Mouse (Mus musculus) adrenal gland, adult 10 weeks (tissue): ENCODE measurements around the gene Tmod1. TPM values are rescaled to one million over a fixed set of nuclear protein-coding genes. Genes with fewer than 3 reads are reported as not detected.

ENCODE experiments used
- polyA plus RNA-seq: library from polyadenylated mRNA; stranded (reverse); fragments of 350-450 nt; fragmentation: Illumina TruSeq; extraction: RNeasy Lipid Tissue Mini Kit (QIAGEN cat#74804); gene quantifications from one replicate; pipeline ENCODE4 v1.2.3, GENCODE M21; 2014; ENCODE audit warnings: low read depth, low replicate concordance

Gene Tmod1
- polyA plus RNA-seq: 7.9 TPM

GRCm38 (mm10) chr4:46038892-46039751, at the start of gene Tmod1:
TSS of gene Tmod1 (plus strand) at chr4:46038935.

DNA sequence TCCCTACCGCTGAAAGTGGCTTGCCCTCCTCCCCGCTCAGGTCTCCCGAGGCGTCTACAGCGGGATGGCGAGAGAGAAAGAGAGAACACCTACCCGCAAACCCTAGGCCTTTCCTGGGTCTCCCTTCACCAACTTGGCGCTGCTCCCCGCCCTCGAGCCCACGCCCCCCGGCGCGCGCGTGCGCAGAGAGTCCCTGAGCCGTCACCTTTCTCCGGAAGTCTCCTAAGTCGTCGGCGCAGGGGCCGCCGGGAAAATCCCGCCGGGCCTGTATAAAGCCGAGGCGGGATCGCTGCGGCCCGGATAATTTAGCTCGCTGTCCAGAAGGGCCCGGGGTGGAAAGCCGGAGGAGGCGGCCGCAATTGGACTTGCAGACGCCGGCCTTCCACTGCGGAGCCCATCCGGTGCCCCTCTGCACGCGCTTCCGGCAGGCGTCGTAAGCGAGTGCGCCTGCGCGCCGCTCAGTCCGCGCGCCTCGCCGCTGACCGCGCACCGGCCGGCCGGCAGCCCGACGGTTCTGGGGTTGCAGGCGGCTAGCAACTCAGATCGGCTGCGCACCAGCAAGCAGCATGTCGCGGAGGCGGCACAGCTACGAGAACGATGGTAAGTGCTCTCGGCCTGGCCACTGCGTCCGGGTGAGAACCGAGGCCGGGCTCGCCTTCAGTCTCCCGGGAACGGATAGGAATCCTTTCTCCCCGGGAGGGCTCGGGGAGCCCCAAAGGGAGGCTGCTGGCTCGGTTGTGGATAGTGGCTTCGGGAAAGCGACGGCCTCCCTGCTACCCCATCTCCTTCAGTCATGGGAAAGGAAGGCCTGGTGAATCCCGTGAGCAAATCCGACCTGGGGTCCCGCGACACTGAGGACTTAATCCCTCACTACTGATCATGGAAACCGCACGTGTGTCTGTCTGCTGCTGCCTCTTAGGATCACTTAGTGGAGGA, 99.8 kb downstream of the Tmod1 start, which contains the start of the genes Ncbp1 and Tstd2:
Gene Ncbp1 (plus strand): TSS at position 327 of the 936 bp plus-strand sequence.
Gene Tstd2 (minus strand): TSS at position 408 of the 936 bp plus-strand sequence.

Other genes starting within 250 kb of the Tmod1 start
- gene Aldh1b1, start 239.9 kb upstream of the Tmod1 start, polyA plus RNA-seq: 5.4 TPM
- not detected for gene Igfbpl1, start 212.0 kb upstream of the Tmod1 start, polyA plus RNA-seq
- gene Stra6l, start 190.3 kb upstream of the Tmod1 start, polyA plus RNA-seq: 0.17 TPM
- gene Ccdc180, start 148.6 kb upstream of the Tmod1 start, polyA plus RNA-seq: 0.41 TPM
- gene Tdrd7, start 73.6 kb upstream of the Tmod1 start, polyA plus RNA-seq: 47.0 TPM
- gene Ncbp1, start 99.7 kb downstream of the Tmod1 start, polyA plus RNA-seq: 70.9 TPM
- gene Tstd2, start 99.8 kb downstream of the Tmod1 start, polyA plus RNA-seq: 33.0 TPM
- 47.8 TPM for gene Xpa, start 157.4 kb downstream of the Tmod1 start, polyA plus RNA-seq